Mouse (Mus musculus) mature B cell (primary cell): ENCODE results near the gene Fndc11.
"Not testable (repeated sequence)": the region's sequence is repeated elsewhere in the genome, so short reads cannot be mapped to it uniquely, and the experiment has no call there.

Experiments used
- in situ Hi-C: fragments of 300-500 bp; cut with MboI; formaldehyde crosslinking; loops from 2 replicates; pipeline ENCODE4 v1.14.3; 2019

The Fndc11 gene

DNA sequence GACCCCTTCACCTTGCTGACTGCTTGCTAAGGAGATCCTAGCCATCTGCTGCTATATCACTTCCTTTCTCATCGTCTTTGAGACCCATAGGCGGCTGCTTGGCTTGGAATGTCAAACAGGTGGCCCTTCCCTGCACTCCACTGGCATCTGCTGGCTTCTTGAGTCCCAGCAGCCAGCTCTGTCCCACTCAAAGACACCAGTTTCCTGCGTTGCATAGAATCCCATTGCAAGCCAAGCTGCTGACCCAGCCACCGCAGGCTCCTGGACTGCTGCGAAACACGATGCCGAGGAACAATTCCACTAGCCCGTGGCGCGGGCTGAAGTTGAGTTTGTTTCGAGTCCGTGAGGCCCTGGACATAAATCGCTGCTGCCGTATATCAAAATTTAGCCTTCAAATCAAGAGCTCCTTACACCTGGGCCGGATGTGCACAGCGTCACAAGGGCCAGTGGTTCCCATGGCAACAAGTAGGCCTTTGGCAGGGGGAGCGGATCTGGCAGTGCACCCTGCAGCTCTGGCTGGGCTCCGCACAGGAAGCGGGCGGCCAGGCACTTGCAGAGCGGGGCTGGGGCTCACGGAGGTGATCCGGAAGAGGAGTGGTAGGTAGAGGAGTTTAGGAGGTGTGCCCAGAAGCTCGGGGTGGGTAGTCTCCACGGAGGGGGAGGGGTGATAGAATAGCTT lies at the start of gene Fndc11:
Fndc11 (plus strand) TSS at position 476 of the 679 bp plus-strand sequence.
- in situ Hi-C loops, result no loop called here

DNA sequence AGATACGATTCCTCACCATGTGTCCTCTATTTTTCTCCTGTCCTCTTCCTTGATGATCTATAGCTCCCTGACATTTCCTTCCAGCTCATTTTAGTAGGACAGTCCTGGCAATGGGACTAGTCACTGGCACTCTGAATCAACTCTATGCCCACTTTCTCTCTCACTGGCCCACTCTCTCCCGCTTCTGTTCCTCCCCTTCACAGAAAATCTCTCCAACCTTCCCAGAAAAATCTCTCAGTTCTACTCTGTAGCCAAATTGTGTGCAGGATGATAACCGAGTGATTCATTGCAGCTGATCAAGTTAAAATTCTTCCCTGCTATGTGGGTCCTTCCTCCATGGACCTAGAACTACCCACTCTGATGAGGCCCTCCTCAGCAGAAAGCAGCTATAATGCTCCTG lies 45.2 kb upstream of the Fndc11 start:
- in situ Hi-C loops, result no loop called here

DNA sequence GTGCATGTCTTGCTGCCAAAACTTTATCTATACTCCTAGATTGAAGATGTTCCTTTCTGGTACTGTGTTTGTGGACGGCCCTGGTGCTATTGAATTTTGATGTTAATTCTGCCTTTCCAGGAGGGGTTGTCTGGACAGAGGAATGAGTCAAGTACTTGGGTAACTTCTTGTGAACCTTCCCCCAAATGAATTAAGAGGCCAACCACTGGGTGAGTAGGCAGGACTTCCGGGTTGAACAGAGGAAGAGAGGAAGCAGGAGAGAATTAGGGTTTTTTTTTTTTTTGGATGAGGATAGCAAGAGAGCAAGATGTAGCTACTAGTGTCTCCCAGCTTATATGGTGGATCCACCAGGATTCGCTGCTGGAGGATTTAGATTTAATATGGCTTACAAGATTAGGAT lies 41.8 kb upstream of the Fndc11 start:
- in situ Hi-C loops, result no loop called here

DNA sequence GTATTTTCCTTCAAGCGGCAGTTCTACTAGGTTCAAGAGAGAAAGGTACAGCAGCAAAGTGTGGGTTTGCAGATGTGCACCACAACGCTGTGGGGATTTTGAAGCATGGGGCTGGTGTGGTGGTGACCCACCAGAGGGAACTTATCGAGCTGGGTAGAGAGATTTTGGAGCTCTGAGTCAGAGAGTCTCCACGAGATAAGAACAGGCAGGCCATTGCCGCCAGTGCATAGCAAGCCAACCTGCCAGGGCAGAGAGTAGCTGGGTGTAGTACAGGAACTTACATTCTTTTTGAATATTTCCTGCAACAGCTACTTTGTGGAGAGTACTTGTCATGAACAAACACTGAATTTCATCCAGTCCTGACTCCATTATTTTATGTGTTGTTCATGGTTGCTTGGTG lies 41.3 kb upstream of the Fndc11 start:
- in situ Hi-C loops, result no loop called here

DNA sequence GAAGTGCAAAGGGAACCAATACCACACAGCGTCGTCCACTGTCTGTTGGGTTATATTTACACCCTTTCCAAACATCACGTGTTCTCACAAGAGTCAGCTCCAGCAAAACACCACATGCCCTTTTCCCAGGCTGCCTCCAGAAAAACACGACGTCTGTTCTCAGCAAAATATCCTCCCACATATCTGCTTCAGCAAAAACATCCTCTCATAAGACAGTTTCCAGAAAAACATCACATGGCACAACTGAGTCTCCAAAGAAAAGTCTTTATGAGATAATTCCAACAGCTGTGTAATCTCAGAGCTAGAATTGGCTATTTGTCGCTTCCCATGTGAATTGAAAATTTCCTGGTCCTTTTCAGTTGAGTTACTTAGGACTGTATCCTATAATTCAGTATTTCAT lies 38.9 kb upstream of the Fndc11 start:
- in situ Hi-C loops, result loop anchor here (10.0 kb wide), 1 partner anchor 154 kb away; no protein-coding TSS in a partner anchor

DNA sequence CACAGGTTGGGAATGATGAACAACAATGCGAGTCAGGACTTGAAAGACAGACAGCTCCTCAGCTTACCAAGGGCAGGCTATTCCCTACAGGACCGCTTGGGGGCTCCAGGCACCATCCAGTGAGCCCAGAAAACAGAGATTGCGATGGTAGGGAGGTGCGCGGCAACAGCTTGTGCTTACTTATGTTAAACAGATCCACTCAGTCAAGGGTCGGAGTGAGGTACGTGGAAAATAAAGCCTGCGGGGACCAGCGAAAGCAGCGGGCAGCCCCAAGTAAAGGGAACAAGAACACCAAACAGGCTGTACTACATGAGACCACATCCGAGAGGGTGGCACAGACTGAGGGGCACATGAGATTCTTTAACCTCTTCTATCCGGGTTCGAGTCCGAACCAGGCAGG lies 33.2 kb upstream of the Fndc11 start:
- in situ Hi-C loops, result loop anchor here (10.0 kb wide), 1 partner anchor 148 kb away; no protein-coding TSS in a partner anchor

DNA sequence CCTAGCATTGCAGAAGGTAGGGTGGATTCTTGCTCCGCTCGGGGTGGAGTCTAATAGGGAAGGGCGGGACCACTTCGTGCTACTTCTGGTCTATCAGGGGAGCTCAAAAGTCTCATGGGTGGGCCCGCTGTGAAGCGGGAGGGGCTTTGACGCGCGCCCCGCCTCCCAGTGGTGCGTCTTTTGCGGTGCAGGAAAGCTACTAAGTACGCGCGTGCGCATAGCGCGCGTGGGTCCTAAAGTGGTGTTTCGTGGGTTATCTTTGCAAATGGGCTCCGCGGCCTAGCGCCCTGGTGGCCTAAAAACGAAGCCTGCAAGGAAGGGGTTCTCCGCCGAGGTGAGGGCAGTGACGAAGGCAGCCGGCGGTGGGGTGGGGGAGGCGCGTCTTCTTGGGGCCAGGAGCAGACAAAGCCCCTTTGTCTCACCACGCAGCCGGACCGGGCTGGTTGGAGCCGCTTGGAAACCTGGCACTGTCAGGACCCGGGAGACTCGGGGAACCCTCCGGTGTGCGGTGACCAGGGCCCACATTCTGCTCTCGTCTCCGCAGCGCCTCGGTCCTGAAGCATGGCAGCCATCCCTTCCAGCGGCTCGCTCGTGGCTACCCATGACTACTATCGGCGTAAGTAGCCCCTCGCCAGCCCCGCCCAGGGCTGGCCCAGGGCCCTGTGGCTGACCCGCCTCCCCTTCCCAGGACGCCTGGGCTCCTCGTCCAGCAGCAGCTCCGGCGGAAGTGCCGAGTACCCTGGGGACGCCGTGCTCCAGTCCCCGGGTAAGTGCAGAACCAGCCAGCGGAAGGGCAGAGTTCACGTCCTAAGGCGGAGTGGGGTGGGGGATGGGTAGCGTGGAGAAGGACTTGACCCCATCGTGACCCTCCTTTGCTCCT lies 32.5 kb upstream of the Fndc11 start, which contains the start of gene Ppdpf:
Ppdpf (plus strand) TSS at position 127 of the 880 bp plus-strand sequence.
- in situ Hi-C loops, result loop anchor here (10.0 kb wide), 1 partner anchor 147 kb away; no protein-coding TSS in a partner anchor

DNA sequence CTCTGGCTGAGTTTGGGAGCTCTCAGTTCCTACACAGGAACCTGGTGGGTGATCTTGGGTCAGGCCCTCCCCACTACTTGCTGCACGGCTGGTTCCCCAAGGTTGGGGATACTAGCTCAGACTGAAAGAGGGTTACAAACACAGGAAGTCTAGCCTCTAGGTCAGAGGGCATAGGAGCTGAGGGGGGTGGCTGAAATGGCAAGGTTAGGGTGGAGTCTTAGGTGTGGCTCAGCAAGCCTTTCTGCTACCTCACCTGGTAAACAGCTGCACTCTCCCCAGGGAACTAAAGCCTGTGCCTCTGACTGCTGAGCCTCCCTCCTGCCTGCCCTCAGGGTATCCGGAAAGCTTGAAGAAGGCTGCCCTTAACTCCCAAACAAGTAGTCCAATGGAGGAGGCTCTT lies 31.1 kb upstream of the Fndc11 start:
- in situ Hi-C loops, result loop anchor here (10.0 kb wide), 1 partner anchor 146 kb away; no protein-coding TSS in a partner anchor

DNA sequence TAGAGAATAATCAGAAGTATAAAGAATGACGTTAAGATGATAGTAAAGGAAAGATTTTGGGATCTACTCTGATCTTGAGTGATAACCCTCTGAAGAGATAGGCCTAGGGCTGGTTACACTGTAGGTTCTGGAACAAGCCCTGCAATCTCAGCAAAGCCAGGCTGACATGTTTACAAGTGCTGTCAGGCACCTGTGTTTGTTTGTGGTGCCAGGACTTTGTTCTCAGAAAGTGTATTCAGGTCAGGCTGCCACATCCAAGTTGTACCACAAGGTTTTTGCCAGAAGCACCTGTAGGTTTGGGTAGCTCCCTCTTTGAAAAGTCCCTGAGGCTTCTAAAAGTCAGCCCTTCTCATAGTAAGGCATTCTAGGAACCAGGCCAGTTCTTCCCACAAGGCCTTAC lies 30.5 kb upstream of the Fndc11 start:
- in situ Hi-C loops, result loop anchor here (10.0 kb wide), 1 partner anchor 145 kb away; no protein-coding TSS in a partner anchor

DNA sequence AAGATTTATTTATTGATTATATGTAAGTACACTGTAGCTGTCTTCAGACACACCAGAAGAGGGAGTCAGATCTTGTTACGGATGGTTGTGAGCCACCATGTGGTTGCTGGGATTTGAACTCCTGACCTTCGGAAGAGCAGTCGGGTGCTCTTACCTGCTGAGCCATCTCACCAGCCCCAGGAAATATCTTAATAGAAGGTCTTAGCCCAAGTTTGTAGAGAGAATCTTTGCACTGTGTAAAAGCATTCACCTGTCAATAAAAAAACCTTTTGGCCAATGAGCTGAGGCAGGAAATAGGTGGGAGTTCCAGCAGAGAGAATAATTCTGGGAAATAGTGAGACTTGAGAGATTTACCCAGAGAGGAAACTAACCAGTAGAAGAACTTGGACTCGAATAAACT lies 28.4 kb upstream of the Fndc11 start:
- in situ Hi-C loops, result not testable (repeated sequence)

DNA sequence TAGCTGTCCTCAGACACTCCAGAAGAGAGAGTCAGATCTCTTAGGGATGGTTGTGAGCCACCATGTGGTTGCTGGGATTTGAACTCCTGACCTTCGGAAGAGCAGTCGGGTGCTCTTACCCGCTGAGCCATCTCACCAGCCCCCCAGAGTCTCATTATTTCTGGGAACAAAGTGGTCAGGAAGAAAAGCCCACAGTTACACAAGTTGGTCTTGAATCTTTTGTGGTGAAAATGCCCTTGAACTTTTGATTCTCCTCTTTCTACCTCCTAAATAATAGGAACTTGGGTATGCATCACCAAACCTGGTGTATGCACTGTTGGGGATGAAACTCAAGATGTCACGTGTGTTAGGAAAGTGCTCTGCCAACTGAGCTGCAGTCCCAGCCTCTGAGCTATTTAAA lies 27.9 kb upstream of the Fndc11 start:
- in situ Hi-C loops, result no loop called here

DNA sequence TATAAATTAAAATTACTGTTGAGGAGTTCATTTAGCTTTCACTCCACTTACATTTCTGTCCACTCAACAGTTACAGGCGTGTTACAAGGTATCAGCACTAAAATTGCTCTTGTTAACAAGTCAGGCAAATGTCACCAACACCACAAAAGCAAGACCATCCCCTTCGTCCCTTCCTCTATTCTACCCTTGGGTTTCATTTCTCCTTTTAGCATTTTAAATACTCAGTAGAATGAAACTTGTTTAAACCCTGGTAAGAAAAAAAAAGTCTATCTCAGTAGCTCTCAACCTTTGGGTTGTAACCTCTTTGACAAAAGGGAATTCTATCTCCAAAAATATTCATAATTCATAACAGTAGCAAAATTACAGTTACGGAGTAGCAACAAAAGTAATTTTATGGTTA lies 26.8 kb upstream of the Fndc11 start:
- in situ Hi-C loops, result no loop called here

DNA sequence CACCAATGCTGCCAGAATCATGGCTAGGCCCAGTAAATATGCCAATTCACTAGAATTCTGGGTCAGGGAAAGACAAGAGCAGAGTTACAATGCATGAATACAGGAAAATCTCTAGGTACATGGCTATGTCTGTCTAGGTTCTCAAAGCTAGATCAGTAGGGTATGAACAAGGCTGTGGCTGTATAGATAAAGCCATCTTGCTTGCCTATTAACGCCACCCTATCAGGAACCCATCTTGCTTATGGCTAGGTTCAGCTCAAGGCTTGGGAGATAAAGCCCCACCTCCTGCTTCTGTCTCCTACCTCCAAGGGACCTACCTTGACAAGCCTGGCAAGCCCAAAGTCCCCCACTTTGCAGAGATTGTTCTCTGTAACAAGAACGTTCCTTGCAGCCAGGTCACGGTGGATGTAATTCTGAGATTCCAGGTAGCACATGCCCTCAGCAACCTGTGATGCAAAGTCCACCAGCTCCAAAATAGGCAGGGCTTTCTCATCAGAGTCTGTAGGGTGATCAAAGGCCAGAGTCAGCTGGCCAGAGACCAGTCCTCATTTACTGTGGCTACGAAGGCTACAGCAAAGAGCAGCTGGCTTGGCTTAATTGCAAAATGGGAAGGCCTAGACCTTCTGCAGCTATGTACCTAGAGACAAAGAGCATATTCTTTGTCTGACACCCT lies 23.0 kb upstream of the Fndc11 start:
- in situ Hi-C loops, result no loop called here

DNA sequence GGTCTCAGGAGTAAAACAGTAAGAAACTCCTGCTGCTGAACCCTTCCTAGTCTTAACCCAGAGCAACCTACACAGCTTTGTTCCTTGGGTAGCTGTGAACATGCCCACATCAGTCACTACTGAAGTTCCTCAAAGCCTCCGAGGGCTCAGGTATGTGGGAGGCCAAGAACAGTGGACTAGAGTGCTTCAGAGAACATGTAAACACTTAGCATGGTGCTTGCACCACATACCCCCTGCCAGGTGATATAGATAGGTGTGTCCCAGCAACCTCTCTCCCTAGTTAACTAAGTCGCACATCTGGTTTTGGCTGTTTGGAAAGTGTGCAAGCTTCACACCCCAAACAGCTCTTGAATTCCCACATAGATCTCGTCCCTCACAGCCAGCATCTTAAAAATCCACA lies 18.2 kb upstream of the Fndc11 start:
- in situ Hi-C loops, result no loop called here

DNA sequence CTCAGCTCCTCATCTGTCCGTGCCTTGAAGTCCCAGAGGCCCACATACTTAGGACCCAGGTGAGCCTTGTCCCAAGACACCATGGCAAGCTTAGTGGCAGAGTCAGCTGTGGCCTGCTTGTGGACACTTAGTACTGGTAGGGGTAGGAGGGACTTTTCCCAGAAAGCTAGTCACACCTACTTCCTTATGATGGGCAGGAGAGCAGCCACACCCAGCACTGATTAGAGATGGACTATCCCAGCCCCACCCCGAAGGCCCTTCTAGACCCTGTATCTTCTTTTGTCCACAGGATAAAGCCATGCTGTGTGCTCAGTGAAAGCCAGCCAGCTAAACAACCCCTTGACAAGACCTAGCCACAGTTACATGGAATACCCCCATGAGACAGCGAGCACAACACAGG lies 17.4 kb upstream of the Fndc11 start, which contains the start of gene Ptk6:
Ptk6 (minus strand) TSS at position 368 of the 400 bp plus-strand sequence.
- in situ Hi-C loops, result no loop called here

DNA sequence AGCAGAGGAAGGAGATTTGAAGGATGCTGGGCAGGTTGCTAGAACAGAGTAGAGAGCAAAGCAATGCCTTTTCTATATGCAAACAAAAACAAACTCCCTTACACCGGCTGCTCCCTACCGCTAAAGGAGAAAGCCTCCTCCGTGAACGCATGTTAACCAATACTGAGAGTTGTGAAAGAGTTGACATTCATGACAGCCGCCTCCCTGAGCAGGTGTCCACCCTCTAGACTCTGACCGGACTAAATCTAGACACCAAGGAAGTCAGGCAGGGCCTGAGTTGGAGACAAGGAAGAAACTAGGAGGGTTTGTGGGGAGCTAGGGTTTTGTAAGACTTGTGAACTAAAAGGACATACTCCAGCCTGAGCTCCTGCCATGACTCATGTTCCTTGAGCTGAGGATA lies 16.9 kb upstream of the Fndc11 start:
- in situ Hi-C loops, result no loop called here

DNA sequence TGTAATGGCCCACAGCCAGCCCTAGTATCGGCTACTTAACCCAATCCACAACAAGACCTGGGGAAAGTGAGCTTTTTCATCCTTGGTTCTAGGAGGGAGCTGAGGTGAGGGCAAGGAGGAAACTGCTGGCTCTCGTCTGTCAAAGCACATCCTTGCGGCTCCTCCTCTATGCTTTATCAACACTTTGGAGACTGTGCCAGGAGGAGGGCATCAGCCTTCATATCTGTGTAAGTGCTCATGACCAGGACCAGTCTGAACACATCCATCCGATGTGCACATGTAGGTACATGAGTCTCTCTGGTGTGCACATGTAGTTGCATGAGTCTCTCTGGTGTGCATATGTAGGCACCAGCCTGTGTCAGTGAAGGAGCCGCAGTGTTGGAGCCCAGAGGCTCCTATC lies 14.1 kb upstream of the Fndc11 start:
- in situ Hi-C loops, result no loop called here

DNA sequence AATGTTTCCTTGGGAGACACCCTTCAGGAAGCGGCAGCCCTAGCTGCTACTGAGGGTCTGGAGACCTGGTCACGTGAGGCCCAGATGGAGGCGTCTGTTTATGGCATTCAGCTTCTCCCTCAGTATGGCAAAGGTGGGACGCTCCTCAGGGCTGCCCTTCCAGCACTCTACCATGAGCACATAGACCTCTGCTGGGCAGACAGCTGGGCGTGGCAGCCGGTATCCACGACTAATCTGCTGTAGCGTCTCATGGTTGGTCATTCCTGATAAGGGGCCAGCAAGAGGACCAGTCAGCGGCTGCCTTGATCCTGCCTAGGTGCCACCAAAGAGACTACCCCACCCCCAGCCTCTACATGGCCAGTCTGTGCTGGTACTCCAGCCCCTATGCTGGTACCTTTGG lies 13.7 kb upstream of the Fndc11 start:
- in situ Hi-C loops, result no loop called here

DNA sequence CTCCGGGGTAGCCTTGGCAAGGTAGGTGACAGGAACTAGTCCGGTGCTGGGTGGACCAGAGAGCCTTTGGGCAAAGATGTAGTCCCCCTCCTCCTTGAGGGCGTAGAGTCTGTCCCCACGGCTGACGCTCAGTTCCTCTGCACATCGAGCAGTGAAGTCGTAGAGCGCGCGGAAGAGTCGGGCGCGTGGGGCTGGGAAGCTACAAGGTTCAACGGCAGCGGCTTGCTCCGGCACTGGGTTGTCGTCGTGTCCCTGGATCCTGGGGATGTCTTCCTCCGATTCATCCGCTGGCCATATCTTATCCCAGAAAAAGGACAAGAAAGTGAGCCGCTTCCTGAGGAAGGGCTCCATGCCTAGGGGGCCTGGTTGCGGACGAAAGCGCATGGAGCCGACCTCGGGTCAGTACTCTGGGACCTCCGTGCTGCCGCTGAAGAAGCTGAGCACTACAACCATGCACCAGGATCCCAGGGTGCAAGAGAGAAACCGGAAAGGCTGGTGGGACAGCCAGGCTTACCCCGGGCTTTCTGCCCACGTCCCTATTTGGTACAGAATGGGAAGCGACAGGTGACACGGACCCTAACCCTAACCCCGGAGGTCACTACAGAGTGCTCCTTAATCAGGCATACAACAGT lies 7.3 kb upstream of the Fndc11 start:
- in situ Hi-C loops, result no loop called here

DNA sequence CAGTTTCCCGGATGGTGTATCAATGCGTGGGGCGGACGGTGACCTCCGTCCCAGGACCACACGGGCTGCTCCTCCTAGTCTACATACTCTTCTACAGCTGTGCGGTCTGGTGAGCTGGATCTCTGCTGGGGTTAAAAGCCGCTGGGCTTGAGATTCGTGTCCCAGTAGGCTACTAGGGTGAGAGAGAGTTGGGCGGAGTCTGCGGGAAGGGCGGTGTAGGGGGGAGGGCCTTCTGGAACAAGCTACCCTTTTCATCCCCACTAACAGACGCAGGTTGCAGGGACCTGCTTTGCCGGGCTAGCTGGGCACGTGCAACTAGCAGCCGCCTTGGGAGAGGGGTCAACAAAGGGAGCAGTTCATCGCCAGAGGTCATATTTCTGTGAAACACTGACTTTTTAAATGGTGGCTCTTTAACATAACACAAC lies 6.8 kb upstream of the Fndc11 start, which contains the start of gene Srms:
Srms (minus strand) TSS at position 165 of the 425 bp plus-strand sequence.
- in situ Hi-C loops, result no loop called here

DNA sequence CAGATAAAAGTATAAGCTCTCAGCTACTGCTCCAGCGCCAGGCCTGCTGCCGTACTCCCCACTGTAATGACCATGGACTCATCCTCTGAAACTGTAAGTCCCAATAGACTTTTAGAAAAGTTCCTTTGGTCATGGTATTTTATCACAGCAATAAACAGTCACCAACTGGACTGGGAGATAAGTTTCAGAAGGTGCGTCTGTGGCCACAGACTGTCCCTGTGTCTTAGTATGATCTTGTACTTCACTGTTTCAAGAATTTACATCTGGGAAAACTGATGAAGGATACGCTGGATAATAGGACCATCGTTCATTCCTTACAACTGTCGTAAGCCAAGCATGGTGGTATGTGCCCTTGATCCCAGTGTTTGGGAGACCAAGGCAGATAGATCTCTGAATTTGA lies 3.8 kb upstream of the Fndc11 start:
- in situ Hi-C loops, result no loop called here
